Mouse (Mus musculus) forebrain, embryonic 12.5 days (tissue): Measurements from ENCODE around the gene Slc10a4. TPM values are rescaled to one million over a fixed set of nuclear protein-coding genes. Genes with fewer than 3 reads are reported as not detected.

Source experiments
- ATAC-seq: fragments of 200-750 bp; cut with Nextera tagmentation; 2 replicates; pipeline ENCODE4 v1.8.0; 2017; ENCODE audit warnings: moderate TSS enrichment; ENCODE audit not compliant: low FRiP score
- H3K27ac ChIP-seq: fragments of 300-500 bp; sonication (generic); 2 replicates; pipeline ENCODE4 v1.5.1; 2016; ENCODE audit warnings: mild to moderate bottlenecking
- H3K27me3 ChIP-seq: fragments of 300-500 bp; sonication (generic); 2 replicates; pipeline ENCODE4 v1.6.1; 2016; ENCODE audit warnings: mild to moderate bottlenecking
- H3K36me3 ChIP-seq: fragments of 300-500 bp; sonication (generic); replicated peaks from 2 replicates; pipeline ENCODE4 v1.6.1; 2016; ENCODE audit warnings: mild to moderate bottlenecking
- H3K4me1 ChIP-seq: fragments of 300-500 bp; sonication (generic); 2 replicates; pipeline ENCODE4 v1.6.1; 2016
- H3K4me2 ChIP-seq: fragments of 300-500 bp; sonication (generic); 2 replicates; pipeline ENCODE4 v1.6.1; 2016; ENCODE audit warnings: mild to moderate bottlenecking, moderate library complexity
- H3K4me3 ChIP-seq: fragments of 300-500 bp; sonication (generic); replicated peaks from 2 replicates; pipeline ENCODE4 v1.5.1; 2016; ENCODE audit warnings: mild to moderate bottlenecking
- H3K9ac ChIP-seq: fragments of 300-500 bp; sonication (generic); 2 replicates; pipeline ENCODE4 v1.6.1; 2016; ENCODE audit warnings: mild to moderate bottlenecking
- H3K9me3 ChIP-seq: fragments of 300-500 bp; sonication (generic); 2 replicates; pipeline ENCODE4 v1.6.1; 2016
- WGBS: fragments of 180-500 bp; shearing (Covaris S2); methylation state at CpG from one replicate; pipeline ENCODE4 v1.1.7; 2016; 5-methylcytosine and 5-hydroxymethylcytosine counted together
- polyA plus RNA-seq: library from polyadenylated mRNA; unstranded; fragments of >200 nt; fragmentation: Nextera tagmentation; extraction: Ambion mirVana; gene quantifications from 2 replicates; pipeline ENCODE4 v1.2.1, GENCODE M21; 2016

The Slc10a4 gene
- polyA plus RNA-seq = 12.7 and 25.0 TPM in 2 replicates

DNA sequence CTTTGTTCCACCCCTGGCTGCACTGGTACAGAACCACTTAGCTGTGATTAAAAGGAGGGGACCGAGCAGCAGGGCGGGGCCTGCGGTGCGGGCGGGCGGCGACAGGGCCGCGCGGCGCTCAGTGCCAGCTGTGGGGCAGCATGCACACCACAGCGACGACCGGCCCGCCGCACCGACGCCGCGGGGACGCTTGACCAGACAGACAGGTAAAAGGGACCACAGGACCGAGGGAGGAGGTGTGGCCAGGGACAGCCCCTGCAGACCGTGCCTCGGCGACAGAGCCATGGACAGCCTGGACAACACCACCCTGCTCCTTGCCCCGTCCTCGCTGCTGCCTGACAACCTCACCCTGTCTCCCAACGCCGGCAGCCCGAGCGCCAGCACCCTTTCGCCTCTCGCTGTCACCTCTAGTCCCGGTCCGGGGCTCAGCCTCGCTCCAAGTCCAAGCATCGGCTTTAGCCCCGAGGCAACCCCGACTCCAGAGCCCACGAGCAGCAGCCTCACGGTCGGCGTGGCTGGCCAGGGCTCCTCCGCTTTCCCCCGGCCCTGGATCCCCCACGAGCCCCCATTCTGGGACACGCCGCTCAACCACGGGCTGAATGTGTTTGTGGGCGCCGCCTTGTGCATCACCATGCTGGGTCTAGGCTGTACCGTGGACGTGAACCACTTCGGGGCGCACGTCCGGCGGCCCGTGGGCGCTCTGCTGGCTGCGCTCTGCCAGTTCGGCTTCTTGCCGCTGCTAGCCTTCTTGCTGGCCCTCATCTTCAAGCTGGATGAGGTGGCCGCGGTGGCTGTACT, at the start of gene Slc10a4:
TSS of gene Slc10a4 (plus strand) at position 100 of the 798 bp plus-strand sequence.
- 9% methylated on average over 65 of the region's 65 CpGs for WGBS
- peaks cover 37% of the 10 kb centered on the region for H3K27me3 ChIP-seq
- peaks cover 7% of the 10 kb centered on the region; the same call in 1 of the 2 replicates for H3K4me1 ChIP-seq
- peak; percentile 94 for ATAC-seq
- no peaks in the 10 kb centered on the region for H3K9me3 ChIP-seq
- no peak within 1 kb of the TSS for H3K27ac ChIP-seq
- peak within 1 kb of the TSS; percentile 70 for H3K4me2 ChIP-seq
- no peaks in the 10 kb centered on the region for H3K36me3 ChIP-seq
- peak within 1 kb of the TSS; percentile 51 for H3K9ac ChIP-seq
- peak within 1 kb of the TSS; percentile 44 for H3K4me3 ChIP-seq

DNA sequence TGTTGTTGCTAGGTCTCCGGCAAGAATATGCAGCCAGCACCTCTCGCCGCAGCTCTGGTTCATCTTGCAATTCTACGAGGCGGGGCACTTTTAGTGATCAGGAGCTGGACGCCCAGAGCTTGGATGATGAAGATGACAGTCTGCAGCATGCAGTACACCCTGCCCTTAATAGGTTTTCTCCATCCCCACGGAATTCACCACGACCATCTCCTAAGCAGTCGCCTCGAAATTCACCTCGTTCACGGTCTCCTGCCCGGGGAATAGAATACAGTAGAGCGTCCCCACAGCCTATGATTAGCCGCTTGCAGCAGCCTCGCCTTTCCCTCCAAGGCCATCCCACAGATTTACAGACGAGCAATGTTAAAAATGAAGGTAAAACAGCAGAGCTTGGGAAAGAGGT, 49.4 kb upstream of the Slc10a4 start:
- no peak overlapping the region for H3K4me2 ChIP-seq
- no peak for ATAC-seq
- H3K9me3 ChIP-seq = no peaks in the 10 kb centered on the region
- no peak overlapping the region for H3K27ac ChIP-seq
- no peaks in the 10 kb centered on the region for H3K27me3 ChIP-seq
- H3K4me3 ChIP-seq = no peak overlapping the region
- H3K4me1 ChIP-seq = no peaks in the 10 kb centered on the region
- WGBS = 93% methylated on average over 17 of the region's 17 CpGs
- H3K9ac ChIP-seq = no peak overlapping the region
- peaks cover 16% of the 10 kb centered on the region for H3K36me3 ChIP-seq

DNA sequence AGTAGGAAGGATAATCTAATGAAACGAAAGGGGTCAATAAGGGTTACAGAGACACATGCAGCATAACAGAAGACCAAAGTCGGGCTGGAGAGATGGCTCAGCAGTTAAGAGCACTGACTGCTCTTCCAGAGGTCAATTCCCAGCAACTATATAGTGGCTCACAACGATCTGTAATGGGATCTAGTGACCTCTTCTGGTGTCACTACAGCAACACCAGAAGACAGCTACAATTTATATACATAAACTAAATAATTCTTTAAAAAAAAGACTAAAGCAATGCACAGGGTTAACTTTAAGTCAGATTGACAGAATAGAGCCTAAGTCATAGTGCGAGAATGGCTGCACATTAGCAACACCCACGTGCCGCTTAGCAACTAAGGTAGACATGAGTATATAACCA, 46.6 kb upstream of the Slc10a4 start:
- 85% methylated on average over 6 of the region's 6 CpGs for WGBS
- H3K9ac ChIP-seq = no peak overlapping the region
- H3K4me2 ChIP-seq = no peak overlapping the region
- H3K36me3 ChIP-seq = peaks cover 20% of the 10 kb centered on the region
- H3K9me3 ChIP-seq = no peaks in the 10 kb centered on the region
- H3K4me1 ChIP-seq = no peaks in the 10 kb centered on the region
- ATAC-seq = no peak
- H3K27me3 ChIP-seq = no peaks in the 10 kb centered on the region
- no peak overlapping the region for H3K4me3 ChIP-seq
- H3K27ac ChIP-seq = no peak overlapping the region

DNA sequence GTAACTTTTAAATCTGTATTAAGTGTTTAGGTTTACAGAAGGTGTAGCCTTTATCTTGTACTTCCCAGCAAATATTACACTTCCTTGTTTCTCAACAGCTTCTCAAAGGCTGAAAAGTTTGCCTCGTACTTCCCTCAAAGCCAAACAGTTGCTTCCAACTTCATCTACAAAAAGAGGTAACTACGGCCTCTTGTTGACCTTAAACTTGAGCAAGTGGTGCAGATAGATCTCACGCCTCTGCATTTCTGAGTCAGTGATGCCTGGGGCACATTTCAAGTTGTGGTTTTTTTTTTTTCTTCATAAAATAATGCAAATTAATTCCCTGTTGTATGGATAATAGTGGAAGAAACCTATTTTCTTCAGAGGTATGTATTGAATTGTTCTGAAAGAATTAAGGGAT, 41.0 kb upstream of the Slc10a4 start:
- Histone ChIP-seq H3K27ac (no peak overlapping the region), H3K27me3 (no peaks in the 10 kb centered on the region), H3K36me3 (peaks cover 33% of the 10 kb centered on the region), H3K4me2 (no peak overlapping the region), H3K9me3 (no peaks in the 10 kb centered on the region), H3K4me3 (no peak overlapping the region), H3K9ac (no peak overlapping the region), H3K4me1 (no peaks in the 10 kb centered on the region)
- ATAC-seq = no peak
- WGBS = 96% methylated on average over 3 of the region's 3 CpGs

DNA sequence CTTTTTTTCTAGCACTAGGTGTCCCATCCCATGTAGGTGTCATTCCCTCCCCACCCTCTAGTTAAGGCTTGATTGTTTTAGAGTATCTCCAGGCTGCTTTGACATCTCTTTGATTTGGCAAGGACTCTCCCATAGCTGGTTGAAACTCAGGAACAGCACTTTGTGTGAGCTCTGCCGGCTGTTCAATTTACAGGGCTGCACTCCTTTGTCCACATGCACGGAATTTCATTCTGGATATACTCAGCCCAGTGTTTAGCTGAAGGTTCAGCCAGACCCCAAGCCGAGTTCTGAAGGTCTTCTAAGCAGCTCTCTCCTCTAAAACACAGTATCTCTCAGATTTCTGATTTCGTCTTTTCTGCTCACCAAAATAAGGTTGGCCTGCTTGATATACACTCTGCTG, 34.2 kb upstream of the Slc10a4 start:
- H3K4me2 ChIP-seq = no peak overlapping the region
- no peaks in the 10 kb centered on the region for H3K27me3 ChIP-seq
- no peak overlapping the region for H3K4me3 ChIP-seq
- no peaks in the 10 kb centered on the region for H3K9me3 ChIP-seq
- 57% methylated on average over 4 of the region's 4 CpGs for WGBS
- peaks cover 50% of the 10 kb centered on the region for H3K36me3 ChIP-seq
- H3K9ac ChIP-seq = no peak overlapping the region
- 0 out of 2 replicates have a peak overlapping the region, but pooled peaks have one; percentile 22 for H3K27ac ChIP-seq
- H3K4me1 ChIP-seq = peaks cover 5% of the 10 kb centered on the region; the same call in 1 of the 2 replicates
- no peak for ATAC-seq

DNA sequence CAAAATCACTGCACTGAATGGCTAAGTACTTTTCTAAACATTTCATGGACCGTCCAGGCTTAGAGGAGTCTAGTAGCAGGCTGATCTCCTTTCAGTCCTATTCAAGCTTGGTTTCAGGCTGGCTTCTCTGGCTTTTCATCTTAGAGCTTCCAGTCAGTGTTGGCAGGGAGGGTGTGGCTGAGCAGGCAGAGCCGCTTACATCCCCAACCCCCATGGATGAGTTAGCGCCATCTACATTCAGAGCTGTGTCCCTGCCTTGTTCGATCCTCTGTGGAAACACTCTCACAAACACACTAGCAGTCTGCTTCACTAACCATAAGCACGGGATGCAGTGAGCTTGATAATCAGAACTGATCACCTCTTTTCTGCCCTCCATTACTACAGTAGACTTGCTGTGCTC, 33.7 kb upstream of the Slc10a4 start:
- 44% methylated on average over 5 of the region's 5 CpGs for WGBS
- H3K9ac ChIP-seq = no peak overlapping the region
- H3K4me2 ChIP-seq = no peak overlapping the region
- H3K27ac ChIP-seq = no peak overlapping the region
- H3K27me3 ChIP-seq = no peaks in the 10 kb centered on the region
- H3K9me3 ChIP-seq = no peaks in the 10 kb centered on the region
- H3K36me3 ChIP-seq = peaks cover 50% of the 10 kb centered on the region
- ATAC-seq = no peak; the same call in 1 of the 2 replicates
- H3K4me1 ChIP-seq = peaks cover 5% of the 10 kb centered on the region; the same call in 1 of the 2 replicates
- H3K4me3 ChIP-seq = no peak overlapping the region

DNA sequence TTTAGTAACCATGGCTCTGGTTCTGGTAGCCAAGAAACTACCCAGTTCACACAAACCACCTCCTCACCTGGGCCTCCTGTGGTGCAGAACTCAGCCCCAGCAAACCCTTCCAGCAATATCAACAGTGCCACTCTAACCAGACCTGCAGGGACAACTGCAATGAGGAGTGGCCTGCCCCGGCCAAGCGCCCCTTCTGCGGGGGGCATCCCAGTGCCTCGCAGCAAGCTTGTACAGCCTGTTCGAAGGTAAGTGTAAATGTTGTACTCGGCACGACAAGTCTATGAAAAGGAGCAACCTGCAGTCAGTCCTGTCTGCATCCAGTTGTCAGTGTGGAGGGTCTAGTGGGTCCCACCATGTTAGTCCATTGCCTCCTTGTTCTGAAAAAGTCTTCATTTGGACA, 32.1 kb upstream of the Slc10a4 start, which contains the start of gene Gm10135:
TSS of gene Gm10135 (minus strand) at position 101 of the 400 bp plus-strand sequence.
- Histone ChIP-seq H3K27me3 (no peaks in the 10 kb centered on the region), H3K4me1 (peaks cover 5% of the 10 kb centered on the region; the same call in 1 of the 2 replicates), H3K9ac (no peak within 1 kb of the TSS), H3K27ac (no peak within 1 kb of the TSS), H3K36me3 (peaks cover 48% of the 10 kb centered on the region), H3K4me2 (no peak within 1 kb of the TSS), H3K4me3 (no peak within 1 kb of the TSS), H3K9me3 (no peaks in the 10 kb centered on the region)
- no peak for ATAC-seq
- 95% methylated on average over 7 of the region's 7 CpGs for WGBS

DNA sequence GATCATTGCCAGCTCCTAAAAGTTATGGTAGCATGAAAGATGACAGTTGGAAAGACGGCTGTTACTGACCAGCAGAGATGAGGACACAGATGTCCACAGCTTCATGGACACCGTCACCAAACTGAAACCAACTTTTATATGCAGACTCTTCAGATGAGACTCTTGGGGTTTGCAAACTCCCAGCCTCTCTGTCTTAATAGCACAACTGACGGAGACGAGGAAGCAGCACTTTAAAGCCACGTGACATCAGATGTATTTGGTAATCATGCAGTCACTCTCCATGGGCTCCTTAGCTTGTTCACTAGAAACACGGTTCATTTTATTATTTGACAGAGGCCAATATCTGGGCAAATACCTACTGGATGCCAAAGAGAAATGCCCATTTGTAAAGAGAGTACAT, 30.7 kb upstream of the Slc10a4 start:
- Histone ChIP-seq H3K4me2 (no peak overlapping the region), H3K4me3 (no peak overlapping the region), H3K9ac (no peak overlapping the region), H3K4me1 (peaks cover 5% of the 10 kb centered on the region; the same call in 1 of the 2 replicates), H3K27me3 (no peaks in the 10 kb centered on the region), H3K9me3 (no peaks in the 10 kb centered on the region), H3K27ac (no peak overlapping the region), H3K36me3 (peaks cover 54% of the 10 kb centered on the region)
- no peak for ATAC-seq
- WGBS = 93% methylated on average over 6 of the region's 6 CpGs

DNA sequence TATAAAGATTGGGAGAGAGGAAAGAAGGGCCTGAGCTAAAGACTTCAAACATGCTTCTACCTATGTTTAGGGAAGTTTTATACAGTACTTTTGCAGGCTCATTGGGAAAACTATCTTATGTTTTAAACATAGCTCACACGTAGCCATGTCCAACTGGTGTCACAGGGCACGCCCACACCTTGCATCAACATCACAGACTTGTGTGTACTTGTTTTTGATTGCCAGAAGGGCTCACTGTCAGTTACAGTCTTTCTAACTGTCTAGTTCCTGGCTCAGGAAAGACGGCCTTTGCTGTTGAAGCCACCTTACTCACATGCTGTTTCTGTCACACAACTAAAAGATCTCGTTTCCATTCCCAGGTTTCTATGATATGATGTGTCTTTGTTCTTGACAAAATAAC, 30.1 kb upstream of the Slc10a4 start:
- no peak overlapping the region for H3K27ac ChIP-seq
- H3K4me1 ChIP-seq = peaks cover 5% of the 10 kb centered on the region; the same call in 1 of the 2 replicates
- H3K4me3 ChIP-seq = no peak overlapping the region
- no peak overlapping the region for H3K4me2 ChIP-seq
- H3K27me3 ChIP-seq = no peaks in the 10 kb centered on the region
- no peaks in the 10 kb centered on the region for H3K9me3 ChIP-seq
- no peak for ATAC-seq
- peaks cover 55% of the 10 kb centered on the region for H3K36me3 ChIP-seq
- H3K9ac ChIP-seq = no peak overlapping the region
- 87% methylated on average over 4 of the region's 4 CpGs for WGBS

DNA sequence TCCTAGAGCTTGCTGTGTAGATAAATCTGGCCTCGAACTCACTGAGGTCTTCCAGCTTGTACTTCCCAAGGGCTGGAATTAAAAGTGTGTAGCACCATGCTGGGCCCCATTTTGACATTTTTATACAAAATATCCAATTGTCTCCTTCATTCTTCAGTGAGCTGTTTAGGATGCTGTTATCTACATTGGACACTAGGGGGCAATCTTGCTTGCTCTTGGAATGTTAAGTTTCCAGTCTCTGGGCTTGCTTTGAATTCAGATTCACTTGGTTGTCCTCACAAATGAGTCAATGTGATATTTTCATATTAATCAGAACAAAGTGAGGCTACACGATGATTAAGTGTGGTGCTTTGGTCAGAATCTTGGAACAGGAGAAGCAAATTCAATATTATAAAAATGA, 22.6 kb upstream of the Slc10a4 start:
- Histone ChIP-seq H3K4me1 (no peaks in the 10 kb centered on the region), H3K27ac (no peak overlapping the region), H3K27me3 (no peaks in the 10 kb centered on the region), H3K9me3 (no peaks in the 10 kb centered on the region), H3K36me3 (peaks cover 16% of the 10 kb centered on the region), H3K4me2 (no peak overlapping the region), H3K4me3 (no peak overlapping the region), H3K9ac (no peak overlapping the region)
- no peak for ATAC-seq
- 10% methylated on average over 2 of the region's 2 CpGs for WGBS

DNA sequence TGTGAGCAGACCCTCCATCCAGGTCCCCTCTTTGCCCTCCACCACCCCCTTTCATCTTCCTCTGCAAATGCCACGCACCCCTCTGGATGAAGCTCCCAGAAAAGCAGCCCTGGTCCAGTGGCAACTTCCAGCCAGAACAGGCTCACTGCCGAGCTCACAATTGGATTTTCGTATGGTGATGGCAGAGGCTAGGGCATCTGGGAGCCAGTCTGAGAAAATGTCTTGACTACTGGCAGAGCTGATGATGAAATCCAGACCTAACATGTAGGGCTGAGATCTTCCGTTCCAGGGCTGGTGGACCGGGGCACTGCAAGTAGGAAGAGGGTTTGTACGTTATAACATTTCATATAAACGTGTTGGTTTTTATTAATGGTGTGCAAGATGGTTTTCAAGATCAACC, 18.9 kb upstream of the Slc10a4 start:
- ATAC-seq = no peak
- Histone ChIP-seq H3K4me1 (no peaks in the 10 kb centered on the region; the same call in 1 of the 2 replicates), H3K4me3 (no peak overlapping the region), H3K36me3 (no peaks in the 10 kb centered on the region), H3K27me3 (no peaks in the 10 kb centered on the region), H3K4me2 (no peak overlapping the region), H3K9me3 (no peaks in the 10 kb centered on the region), H3K27ac (no peak overlapping the region), H3K9ac (no peak overlapping the region)
- 89% methylated on average over 7 of the region's 7 CpGs for WGBS

DNA sequence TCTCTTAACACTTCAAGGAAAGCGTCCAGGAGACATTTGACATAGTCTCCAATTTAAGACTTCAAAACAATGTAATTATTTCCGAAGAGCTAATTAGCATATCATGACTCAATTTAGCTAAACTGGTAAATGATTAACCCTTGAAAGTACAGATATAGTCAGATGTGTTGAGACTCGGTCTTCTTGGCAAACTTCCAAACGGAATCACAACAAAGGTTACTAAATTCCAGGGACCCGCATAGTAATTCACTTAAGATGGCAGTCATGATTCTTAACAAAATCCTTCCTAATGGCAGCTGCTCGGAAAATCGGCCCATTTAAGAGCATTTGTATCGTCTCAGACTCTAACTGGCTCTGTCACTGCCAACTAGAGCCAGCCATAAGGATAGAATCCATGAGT, 16.9 kb upstream of the Slc10a4 start:
- H3K27me3 ChIP-seq = 0 out of 2 replicates have a peak, but pooled peaks cover 4% of the 10 kb centered on the region
- no peaks in the 10 kb centered on the region for H3K36me3 ChIP-seq
- no peak overlapping the region for H3K4me3 ChIP-seq
- H3K27ac ChIP-seq = no peak overlapping the region
- 51% methylated on average over 8 of the region's 8 CpGs for WGBS
- ATAC-seq = no peak
- no peaks in the 10 kb centered on the region for H3K9me3 ChIP-seq
- no peak overlapping the region for H3K4me2 ChIP-seq
- peaks cover 8% of the 10 kb centered on the region for H3K4me1 ChIP-seq
- H3K9ac ChIP-seq = no peak overlapping the region

DNA sequence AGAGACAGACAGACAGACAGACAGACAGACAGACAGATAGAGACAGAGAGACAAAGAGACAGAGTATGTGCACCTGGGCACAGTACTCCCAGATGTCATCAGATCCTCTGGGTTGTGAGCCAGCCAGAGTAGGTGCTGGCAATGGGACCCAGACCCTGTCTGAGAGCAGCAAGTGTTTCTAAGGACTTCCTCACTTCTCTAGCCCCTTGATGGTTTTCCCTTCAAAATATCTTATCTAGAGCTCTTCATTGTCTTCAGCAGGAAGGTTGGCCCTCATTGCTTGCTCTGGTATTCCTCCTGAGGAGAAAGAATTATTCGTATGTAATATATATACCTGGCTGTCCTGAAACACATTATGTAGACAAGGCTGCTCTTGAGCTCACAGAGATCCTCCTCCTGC, 14.2 kb upstream of the Slc10a4 start:
- Histone ChIP-seq H3K27me3 (0 out of 2 replicates have a peak, but pooled peaks cover 4% of the 10 kb centered on the region), H3K9ac (no peak overlapping the region), H3K4me1 (peaks cover 15% of the 10 kb centered on the region), H3K4me2 (no peak overlapping the region), H3K9me3 (no peaks in the 10 kb centered on the region), H3K36me3 (no peaks in the 10 kb centered on the region), H3K4me3 (no peak overlapping the region), H3K27ac (no peak overlapping the region)
- no peak for ATAC-seq
- 83% methylated on average over 1 of the region's 1 CpGs for WGBS
